Mouse (Mus musculus) kidney, adult 2 months (tissue): ENCODE measurements around the gene Slc16a11. TPM values are rescaled to one million over a fixed set of nuclear protein-coding genes. Genes with fewer than 3 reads are reported as not detected.
"Not testable (repeated sequence)": the region's sequence is repeated elsewhere in the genome, so short reads cannot be mapped to it uniquely, and the experiment has no call there.

Source experiments
- DNase-seq: peaks from one replicate; pipeline ENCODE4 v3.0.0; 2021
- H3K27ac ChIP-seq: fragments of 200-500 bp; 2 replicates; pipeline ENCODE4 v1.5.1; 2012; ENCODE audit warnings: low read depth, low read length, control low read depth, inconsistent platforms; ENCODE audit not compliant: insufficient read depth
- H3K27me3 ChIP-seq: fragments of 200-500 bp; replicated peaks from 2 replicates; pipeline ENCODE4 v1.6.1; 2012; ENCODE audit warnings: mild to moderate bottlenecking, moderate library complexity, low read length, inconsistent platforms; ENCODE audit not compliant: control insufficient read depth, insufficient read depth
- H3K36me3 ChIP-seq: fragments of 200-500 bp; 2 replicates; pipeline ENCODE4 v1.6.1; 2012; ENCODE audit warnings: mild to moderate bottlenecking, moderate library complexity, low read length, inconsistent platforms; ENCODE audit not compliant: control insufficient read depth, insufficient read depth
- H3K4me1 ChIP-seq: fragments of 200-500 bp; 2 replicates; pipeline ENCODE4 v1.6.1; 2011; ENCODE audit warnings: low read length; ENCODE audit not compliant: control insufficient read depth, insufficient read depth
- H3K4me3 ChIP-seq: fragments of 200-500 bp; 2 replicates; pipeline ENCODE4 v1.5.1; 2011; ENCODE audit warnings: mild to moderate bottlenecking, low read depth, low read length, control low read depth; ENCODE audit not compliant: insufficient read depth
- CTCF ChIP-seq: fragments of 200-500 bp; conservative IDR thresholded peaks from 2 replicates; pipeline ENCODE4 v1.5.1; 2011; ENCODE audit warnings: low read depth, mild to moderate bottlenecking, control low read depth, low read length, moderate library complexity, mixed read lengths; ENCODE audit not compliant: insufficient read depth, insufficient read length
- POLR2A ChIP-seq: fragments of 200-500 bp; IDR thresholded peaks from one replicate; pipeline ENCODE4 v1.6.1; 2011; ENCODE audit warnings: low read depth, low read length, control low read depth
- WGBS: fragments of 180-500 bp; shearing (Covaris S2); methylation state at CpG from one replicate; pipeline ENCODE4 v1.1.7; 2018; 5-methylcytosine and 5-hydroxymethylcytosine counted together
- polyA plus RNA-seq: library from polyadenylated mRNA; depleted of rRNA; stranded (reverse); fragments of >200 nt; gene quantifications from 2 replicates; pipeline ENCODE4 v1.2.3, GENCODE M21; 2012; rRNA removed

The Slc16a11 gene
- 36.4 and 56.5 TPM in 2 replicates for polyA plus RNA-seq

DNA sequence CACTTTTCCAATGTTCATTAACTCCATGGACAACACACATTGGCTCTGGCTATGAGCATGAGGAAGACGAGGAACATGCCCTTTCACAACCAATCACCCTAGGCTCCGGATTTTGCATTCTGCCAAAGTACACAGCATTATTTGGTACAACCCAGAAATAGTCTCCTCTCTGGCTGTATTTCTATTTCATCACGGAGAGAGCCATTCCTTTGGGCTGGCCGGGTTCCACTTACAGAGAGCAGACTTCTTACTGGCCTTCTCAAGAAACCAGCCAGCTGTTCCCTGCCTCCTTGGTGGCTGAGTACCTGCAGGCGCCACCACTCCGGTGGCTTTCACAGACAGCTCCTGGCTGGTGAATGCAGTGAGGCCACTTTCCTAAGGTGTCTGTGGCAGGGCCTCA, at the start of gene Slc16a11:
Gene Slc16a11 (plus strand): TSS at position 330 of the 400 bp plus-strand sequence.
- 44% methylated on average over 6 of the region's 6 CpGs for WGBS
- H3K4me1 ChIP-seq = peaks cover 24% of the 10 kb centered on the region
- H3K36me3 ChIP-seq = no peaks in the 10 kb centered on the region; the same call in 1 of the 2 replicates
- no peaks in the 10 kb centered on the region for H3K27me3 ChIP-seq
- peak within 1 kb of the TSS; percentile 65 for H3K27ac ChIP-seq
- no peak within 1 kb of the TSS for H3K4me3 ChIP-seq
- DNase-seq = no peak
- no peak for TF ChIP-seq POLR2A
- TF ChIP-seq CTCF = no peak

DNA sequence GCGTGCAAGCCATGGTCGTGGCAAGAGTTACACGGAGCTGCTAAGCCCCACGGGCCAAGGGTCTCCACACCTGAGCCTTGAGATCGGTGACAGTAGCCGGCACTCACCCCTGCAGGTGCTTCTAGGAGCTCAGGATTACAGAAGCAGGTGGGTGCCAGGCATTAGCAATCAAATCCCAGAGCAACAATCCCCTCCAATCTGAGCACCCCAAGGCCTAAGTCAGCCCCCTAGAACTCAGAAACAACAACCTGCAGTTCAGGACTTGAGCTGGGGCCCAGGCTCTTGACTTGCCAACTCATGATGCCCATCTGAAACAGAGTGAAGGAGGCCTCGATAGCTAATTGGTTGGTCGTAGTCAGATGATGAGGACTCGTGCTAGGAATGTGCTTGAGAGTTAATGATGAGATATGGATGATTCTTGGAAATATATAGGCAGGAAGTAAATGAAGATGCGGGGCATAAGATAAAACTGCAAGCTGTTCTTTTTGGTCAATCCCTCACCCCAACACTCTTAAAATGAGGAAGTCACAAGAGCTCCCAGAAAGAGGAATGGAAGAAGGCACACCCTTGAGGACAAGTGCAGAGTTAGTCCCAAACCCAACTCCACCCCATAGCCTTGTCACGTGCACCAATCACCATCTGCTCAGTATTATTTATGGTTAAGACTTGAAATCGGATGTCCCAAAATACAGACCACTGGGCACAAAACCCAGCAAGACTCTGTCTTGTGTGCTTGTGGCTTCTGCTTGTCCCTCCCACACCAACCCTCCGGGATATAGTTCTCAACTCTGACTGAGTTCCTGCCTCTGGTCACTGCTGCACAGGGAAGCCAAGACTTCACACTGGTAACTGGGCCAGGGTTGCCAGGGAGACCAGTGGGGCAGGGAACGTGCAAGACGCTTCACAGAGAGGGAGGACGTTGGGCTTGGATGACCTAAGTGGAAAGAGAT, 46.3 kb upstream of the Slc16a11 start:
- DNase-seq = peak; percentile 7
- Histone ChIP-seq H3K4me1 (0 out of 2 replicates have a peak, but pooled peaks cover 4% of the 10 kb centered on the region), H3K27ac (no peak overlapping the region), H3K27me3 (no peaks in the 10 kb centered on the region), H3K36me3 (no peaks in the 10 kb centered on the region), H3K4me3 (no peak overlapping the region)
- TF ChIP-seq POLR2A (no peak), CTCF (no peak)
- WGBS = 74% methylated on average over 16 of the region's 16 CpGs

DNA sequence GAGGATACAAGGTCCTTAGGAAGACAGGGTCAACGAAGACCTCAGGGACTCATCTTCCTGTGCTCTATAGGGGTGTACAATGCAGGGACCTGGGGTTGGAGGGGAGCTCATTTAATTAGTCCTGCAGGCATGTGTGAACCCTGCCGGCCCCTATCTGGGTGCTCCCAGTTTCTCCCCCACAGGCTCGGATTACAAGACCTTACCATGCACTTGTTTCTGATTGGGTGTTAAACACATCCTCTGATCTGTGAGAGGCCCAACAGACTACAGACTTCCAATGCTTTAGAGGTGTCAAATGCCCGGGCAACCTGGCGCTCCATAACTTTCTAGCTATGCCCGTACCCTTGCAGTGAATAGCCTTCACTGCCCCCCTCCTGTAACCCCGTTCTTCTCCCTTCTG, 44.4 kb upstream of the Slc16a11 start:
- WGBS = 61% methylated on average over 7 of the region's 7 CpGs

DNA sequence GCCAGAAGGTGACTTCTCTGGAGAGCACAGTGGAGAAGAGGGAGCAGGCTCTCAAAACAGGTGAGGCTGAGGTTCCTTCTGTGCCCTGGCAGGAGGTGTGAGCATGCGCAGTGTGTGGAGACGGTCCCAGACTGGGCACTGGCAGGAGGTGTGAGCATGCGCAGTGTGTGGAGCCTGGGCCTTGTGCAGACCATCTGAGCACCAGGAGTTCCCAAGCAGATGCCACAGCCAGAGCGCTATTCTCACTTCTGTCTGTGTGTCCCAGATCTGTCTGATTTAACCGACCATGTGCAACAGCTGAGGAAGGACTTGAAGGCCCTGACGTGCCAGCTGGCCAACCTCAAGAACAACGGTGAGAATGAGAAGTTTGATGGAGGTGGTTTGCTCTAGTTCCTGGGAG, 43.1 kb upstream of the Slc16a11 start:
- not testable (repeated sequence) for H3K27me3 ChIP-seq, H3K4me3 ChIP-seq, H3K27ac ChIP-seq, H3K36me3 ChIP-seq, H3K4me1 ChIP-seq, DNase-seq
- 91% methylated on average over 7 of the region's 7 CpGs for WGBS

More for the DNA sequence above, 44.4 kb upstream of the Slc16a11 start:
- Histone ChIP-seq H3K27me3 (no peaks in the 10 kb centered on the region), H3K27ac (no peak overlapping the region), H3K4me1 (0 out of 2 replicates have a peak, but pooled peaks cover 4% of the 10 kb centered on the region), H3K4me3 (no peak overlapping the region), H3K36me3 (no peaks in the 10 kb centered on the region)
- TF ChIP-seq POLR2A (no peak), CTCF (no peak)
- DNase-seq = no peak

DNA sequence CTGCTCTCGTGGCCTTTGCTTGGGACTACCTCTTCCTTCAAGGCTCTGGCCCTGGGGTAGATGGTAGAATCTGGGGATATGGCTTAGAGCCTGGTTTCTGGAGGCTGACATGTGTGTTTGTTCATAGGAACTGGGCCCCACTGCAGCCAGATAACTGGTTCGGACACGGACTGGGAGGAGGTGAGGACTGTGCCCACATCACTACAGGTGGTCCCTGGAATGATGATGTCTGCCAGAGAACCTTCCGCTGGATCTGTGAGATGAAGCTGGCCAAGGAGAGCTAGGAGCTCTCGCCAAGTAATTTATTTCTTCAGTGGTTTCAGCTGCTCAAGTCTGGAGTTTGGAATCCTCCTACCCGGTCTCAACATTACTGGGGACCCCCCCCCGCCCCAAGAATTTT, 42.3 kb upstream of the Slc16a11 start:
- no peak for TF ChIP-seq CTCF
- TF ChIP-seq POLR2A = no peak
- no peak for DNase-seq
- Histone ChIP-seq H3K27me3 (no peaks in the 10 kb centered on the region), H3K36me3 (no peaks in the 10 kb centered on the region), H3K4me1 (peaks cover 6% of the 10 kb centered on the region; the same call in 1 of the 2 replicates), H3K4me3 (no peak overlapping the region), H3K27ac (no peak overlapping the region)
- 82% methylated on average over 7 of the region's 7 CpGs for WGBS

DNA sequence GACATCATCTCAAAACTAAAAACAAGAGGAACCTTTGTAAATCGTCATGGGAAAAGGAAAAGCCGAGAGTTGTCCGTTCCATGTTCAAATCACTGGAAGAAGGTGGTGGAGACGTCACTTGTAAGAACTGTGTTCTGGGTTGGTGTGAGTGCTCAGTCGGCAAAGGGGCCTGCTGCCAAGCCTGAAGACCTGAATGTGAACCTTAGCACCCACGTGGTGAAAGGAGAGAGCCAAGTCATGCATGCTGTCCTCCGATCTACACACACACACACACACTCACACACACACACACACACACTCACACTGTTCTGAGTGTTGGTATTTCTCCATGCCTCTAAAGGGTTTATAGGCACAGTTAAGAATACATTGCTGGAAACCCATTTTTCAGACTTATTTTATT, 41.4 kb upstream of the Slc16a11 start:
- DNase-seq = peak; percentile 93
- whole genome bisulfite sequencing = 34% methylated on average over 7 of the region's 7 CpGs

DNA sequence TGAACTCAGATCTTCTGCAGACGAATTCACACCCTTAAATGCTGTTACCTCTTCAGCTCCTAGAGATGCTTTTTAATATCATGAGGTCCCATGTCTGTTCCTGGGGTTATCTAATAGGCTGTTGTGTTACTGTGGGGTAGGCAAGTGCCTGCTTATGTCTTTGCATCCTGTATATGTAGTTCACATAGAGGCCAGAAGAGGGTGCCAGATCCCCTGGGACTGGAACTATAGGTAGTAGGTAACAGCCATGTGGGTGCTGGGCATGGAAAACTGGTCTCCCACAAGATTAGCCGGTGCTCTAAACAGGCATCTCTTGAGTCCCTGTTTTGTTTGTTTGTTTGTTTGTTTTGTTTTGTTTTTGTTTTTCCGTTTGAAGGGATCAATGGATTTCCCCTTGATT, 40.7 kb upstream of the Slc16a11 start:
- peak overlapping the region; percentile 13; the same call in 1 of the 2 replicates for H3K27ac ChIP-seq
- DNase-seq = peak; percentile 56
- H3K27me3 ChIP-seq = no peaks in the 10 kb centered on the region
- WGBS = 63% methylated on average over 3 of the region's 3 CpGs
- peaks cover 6% of the 10 kb centered on the region; the same call in 1 of the 2 replicates for H3K4me1 ChIP-seq
- no peak for TF ChIP-seq POLR2A
- TF ChIP-seq CTCF = peak; percentile 51
- no peaks in the 10 kb centered on the region for H3K36me3 ChIP-seq
- H3K4me3 ChIP-seq = no peak overlapping the region

More for the DNA sequence above, 41.4 kb upstream of the Slc16a11 start:
- Histone ChIP-seq H3K4me3 (no peak overlapping the region), H3K27me3 (no peaks in the 10 kb centered on the region), H3K4me1 (peaks cover 6% of the 10 kb centered on the region; the same call in 1 of the 2 replicates), H3K36me3 (no peaks in the 10 kb centered on the region), H3K27ac (no peak overlapping the region)
- TF ChIP-seq POLR2A = no peak
- no peak for TF ChIP-seq CTCF
